Mouse (Mus musculus) liver, adult 2 months (tissue): ENCODE data around the gene Hpn. TPM values are rescaled to one million over a fixed set of nuclear protein-coding genes. Genes with fewer than 3 reads are reported as not detected.

ENCODE experiments used
- DNase-seq: peaks from one replicate; pipeline ENCODE4 v3.0.0-alpha.2; 2011; ENCODE audit warnings: low read depth, low spot score; ENCODE audit errors: extremely low read depth
- H3K27ac ChIP-seq: fragments of 200-500 bp; replicated peaks from 2 replicates; pipeline ENCODE4 v1.5.1; 2012; ENCODE audit warnings: low read depth, mild to moderate bottlenecking, control low read depth, inconsistent platforms, low read length; ENCODE audit not compliant: insufficient read depth
- H3K27me3 ChIP-seq: fragments of 200-500 bp; 2 replicates; pipeline ENCODE4 v1.6.1; 2012; ENCODE audit warnings: mild to moderate bottlenecking, moderate library complexity, low read length, inconsistent platforms; ENCODE audit not compliant: control insufficient read depth, insufficient read depth
- H3K36me3 ChIP-seq: fragments of 200-500 bp; 2 replicates; pipeline ENCODE4 v1.6.1; 2012; ENCODE audit warnings: low read length, inconsistent platforms; ENCODE audit not compliant: control insufficient read depth, insufficient read depth
- H3K4me1 ChIP-seq: fragments of 200-500 bp; 2 replicates; pipeline ENCODE4 v1.6.1; 2011; ENCODE audit warnings: low read length; ENCODE audit not compliant: control insufficient read depth, insufficient read depth
- H3K4me3 ChIP-seq: fragments of 200-500 bp; 2 replicates; pipeline ENCODE4 v1.5.1; 2011; ENCODE audit warnings: low read depth, mild to moderate bottlenecking, control low read depth, low read length, moderate library complexity; ENCODE audit not compliant: insufficient read depth
- H3K79me2 ChIP-seq: fragments of 200-500 bp; 2 replicates; pipeline ENCODE4 v1.6.1; 2012; ENCODE audit warnings: inconsistent platforms, mild to moderate bottlenecking, low read length, moderate library complexity; ENCODE audit not compliant: control insufficient read depth, insufficient read depth
- H3K9ac ChIP-seq: fragments of 200-500 bp; 2 replicates; pipeline ENCODE4 v1.6.1; 2012; ENCODE audit warnings: low read depth, mild to moderate bottlenecking, control low read depth, inconsistent platforms, low read length
- CTCF ChIP-seq: fragments of 200-500 bp; IDR thresholded peaks from 2 replicates; pipeline ENCODE4 v1.5.1; 2011; ENCODE audit warnings: low read depth, low read length, control low read depth
- POLR2A ChIP-seq: fragments of 200-500 bp; IDR thresholded peaks from 2 replicates; pipeline ENCODE4 v1.6.1; 2011; ENCODE audit warnings: low read length, control low read depth; ENCODE audit not compliant: insufficient read depth; ENCODE audit errors: extremely low read depth
- WGBS: fragments of 180-500 bp; shearing (Covaris S2); methylation state at CpG from one replicate; pipeline ENCODE4 v1.1.7; 2018; 5-methylcytosine and 5-hydroxymethylcytosine counted together
- polyA plus RNA-seq: library from polyadenylated mRNA; depleted of rRNA; stranded (reverse); fragments of >200 nt; gene quantifications from 2 replicates; pipeline ENCODE4 v1.2.3, GENCODE M21; 2012
- total RNA-seq: library from RNA; depleted of rRNA; stranded (reverse); fragments of >200 nt; gene quantifications from 2 replicates; pipeline ENCODE4 v1.2.3, GENCODE M21; 2014

The Hpn gene
- total and polyA plus RNA-seq, 2 experiments = 282 to 883 TPM

DNA sequence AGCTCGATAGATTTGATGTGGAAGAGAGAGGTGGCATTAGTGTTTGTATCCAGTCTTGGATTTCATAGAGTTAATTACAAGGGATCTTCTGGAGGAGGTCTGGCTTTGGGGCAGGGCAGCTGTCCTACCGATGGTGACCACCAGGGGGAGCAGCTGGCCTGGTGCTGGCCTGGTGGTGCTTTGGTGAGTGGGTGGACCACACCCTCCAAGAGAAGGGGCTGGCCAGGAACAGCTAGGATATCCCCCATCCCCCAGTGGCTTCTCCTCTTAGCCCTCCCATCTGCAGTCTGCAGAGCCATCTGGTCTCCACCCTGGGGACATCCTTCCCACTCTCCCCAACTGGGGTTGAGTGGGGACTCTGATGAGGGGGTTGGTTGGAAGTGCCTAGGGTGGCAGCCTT is 56.0 kb downstream of the Hpn start, which contains the start of gene Lgi4:
TSS of gene Lgi4 (plus strand) at position 235 of the 400 bp plus-strand sequence.
- TF ChIP-seq CTCF = peak; percentile 98
- TF ChIP-seq POLR2A = no peak
- Histone ChIP-seq H3K36me3 (no peaks in the 10 kb centered on the region), H3K4me1 (peaks cover 22% of the 10 kb centered on the region), H3K4me3 (no peak within 1 kb of the TSS), H3K27ac (peak within 1 kb of the TSS; percentile 98), H3K79me2 (0 out of 2 replicates have a peak, but pooled peaks cover 2% of the 10 kb centered on the region), H3K9ac (peak within 1 kb of the TSS; percentile 45), H3K27me3 (no peaks in the 10 kb centered on the region)
- WGBS = 0% methylated on average over 2 of the region's 2 CpGs
- peak; percentile 34 for DNase-seq

DNA sequence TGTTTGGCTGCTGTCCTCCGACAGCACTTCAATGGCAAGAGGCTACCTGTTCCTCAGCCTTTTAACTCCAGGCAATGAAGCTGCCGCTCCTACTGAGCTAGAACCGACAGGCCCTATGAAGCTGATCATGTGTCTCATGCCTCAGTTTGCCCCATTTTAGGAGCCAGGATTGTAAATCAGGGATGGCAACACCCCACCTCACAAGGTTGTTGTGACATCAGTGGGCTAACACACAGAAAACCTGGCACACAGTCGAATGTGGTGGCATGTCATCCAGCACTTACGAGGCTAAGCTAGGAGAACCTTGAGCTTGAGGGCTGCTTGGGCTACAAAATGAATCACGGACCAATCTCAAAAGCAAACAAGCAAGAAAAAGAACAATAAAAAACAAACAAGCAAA is 56.9 kb downstream of the Hpn start:
- Histone ChIP-seq H3K27me3 (no peaks in the 10 kb centered on the region), H3K4me3 (no peak overlapping the region), H3K79me2 (0 out of 2 replicates have a peak, but pooled peaks cover 2% of the 10 kb centered on the region), H3K9ac (peak overlapping the region; percentile 45), H3K4me1 (peaks cover 30% of the 10 kb centered on the region), H3K27ac (peak overlapping the region; percentile 98), H3K36me3 (no peaks in the 10 kb centered on the region; the same call in 1 of the 2 replicates)
- WGBS = 28% methylated on average over 6 of the region's 6 CpGs
- no peak for TF ChIP-seq CTCF
- no peak for TF ChIP-seq POLR2A
- DNase-seq = peak; percentile 76

GRCm38 (mm10) chr7:31057730-31058129 is 57.4 kb downstream of the Hpn start:
- WGBS = 25% methylated on average over 5 of the region's 5 CpGs
- Histone ChIP-seq H3K4me1 (peaks cover 32% of the 10 kb centered on the region), H3K36me3 (no peaks in the 10 kb centered on the region; the same call in 1 of the 2 replicates), H3K9ac (peak overlapping the region; percentile 49), H3K4me3 (no peak overlapping the region), H3K27me3 (no peaks in the 10 kb centered on the region), H3K79me2 (0 out of 2 replicates have a peak, but pooled peaks cover 2% of the 10 kb centered on the region), H3K27ac (peak overlapping the region; percentile 98)
- TF ChIP-seq CTCF (no peak), POLR2A (no peak)
- peak; percentile 96 for DNase-seq

DNA sequence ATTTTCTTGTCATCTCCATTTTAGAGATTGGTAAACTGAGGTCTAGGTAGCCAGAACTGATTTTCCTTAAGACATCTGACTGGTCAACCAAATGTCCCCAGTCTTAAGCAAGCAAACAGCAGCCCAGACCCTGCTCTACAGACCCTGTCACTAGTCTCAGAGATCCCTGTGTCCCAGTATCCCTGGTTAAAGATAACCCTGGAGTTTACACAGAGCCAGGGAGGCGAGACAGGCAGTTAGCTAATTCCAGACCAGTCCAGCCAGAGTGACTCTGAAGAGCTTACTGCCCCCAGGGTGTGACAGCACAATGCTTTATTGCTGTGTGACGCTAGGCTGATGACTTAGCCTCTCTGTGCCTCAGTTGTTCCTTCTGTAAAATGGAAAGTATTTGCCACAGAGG is 58.0 kb downstream of the Hpn start, which contains the start of gene Fxyd1:
TSS of gene Fxyd1 (minus strand) at position 129 of the 400 bp plus-strand sequence.
- Histone ChIP-seq H3K79me2 (0 out of 2 replicates have a peak, but pooled peaks cover 2% of the 10 kb centered on the region), H3K9ac (peak within 1 kb of the TSS; percentile 49), H3K4me3 (no peak within 1 kb of the TSS; the same call in 1 of the 2 replicates), H3K27ac (peak within 1 kb of the TSS; percentile 98), H3K4me1 (peaks cover 32% of the 10 kb centered on the region), H3K27me3 (no peaks in the 10 kb centered on the region), H3K36me3 (peaks cover 3% of the 10 kb centered on the region; the same call in 1 of the 2 replicates)
- DNase-seq = peak; percentile 88
- no peak for TF ChIP-seq CTCF
- TF ChIP-seq POLR2A = no peak
- 27% methylated on average over 2 of the region's 2 CpGs for WGBS

DNA sequence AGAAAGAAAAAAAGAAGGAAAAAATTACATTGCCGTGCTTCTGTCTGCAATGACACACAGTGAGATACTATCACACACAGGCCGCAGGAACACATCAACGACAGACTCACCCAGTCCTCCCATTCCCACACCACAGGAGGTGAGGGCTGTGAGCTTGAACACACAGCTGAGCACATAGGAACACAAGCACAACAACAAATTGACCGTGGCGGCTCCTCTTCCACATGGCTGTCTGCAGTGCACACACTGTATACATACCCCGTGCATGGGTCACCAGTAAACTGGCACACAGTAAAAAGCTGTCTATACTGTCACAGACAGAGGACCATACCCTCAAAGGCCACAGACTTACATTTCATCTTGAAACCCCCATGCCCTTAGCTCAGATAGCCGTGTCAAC is 58.6 kb downstream of the Hpn start:
- H3K27ac ChIP-seq = peak overlapping the region; percentile 98
- 24% methylated on average over 7 of the region's 7 CpGs for WGBS
- DNase-seq = no peak
- H3K4me1 ChIP-seq = peaks cover 32% of the 10 kb centered on the region
- H3K36me3 ChIP-seq = peaks cover 3% of the 10 kb centered on the region; the same call in 1 of the 2 replicates
- no peak overlapping the region; the same call in 1 of the 2 replicates for H3K4me3 ChIP-seq
- TF ChIP-seq POLR2A = no peak
- TF ChIP-seq CTCF = no peak
- H3K27me3 ChIP-seq = no peaks in the 10 kb centered on the region
- peak overlapping the region; percentile 19 for H3K9ac ChIP-seq
- H3K79me2 ChIP-seq = 0 out of 2 replicates have a peak, but pooled peaks cover 2% of the 10 kb centered on the region

DNA sequence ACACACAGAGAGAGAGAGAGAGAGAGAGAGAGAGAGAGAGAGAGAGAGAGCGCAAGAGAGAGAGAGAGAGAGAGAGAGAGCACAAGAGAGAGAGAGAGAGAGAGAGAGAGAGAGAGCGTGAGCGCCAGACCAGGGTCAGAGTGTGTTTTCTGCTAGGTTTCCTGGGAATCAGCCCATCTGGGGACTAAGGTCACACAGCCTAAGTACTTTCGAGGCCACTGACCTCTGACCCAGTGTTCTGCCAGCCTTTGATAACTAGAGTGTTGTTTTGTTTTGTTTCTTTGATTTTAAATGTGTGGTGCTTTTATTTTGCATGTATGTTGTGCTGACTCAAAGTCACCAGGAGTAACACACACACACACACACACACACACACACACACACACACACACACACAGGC is 59.2 kb downstream of the Hpn start:
- no peak overlapping the region for H3K4me3 ChIP-seq
- peak overlapping the region; percentile 98 for H3K27ac ChIP-seq
- peak overlapping the region; percentile 45; the same call in 1 of the 2 replicates for H3K9ac ChIP-seq
- peaks cover 32% of the 10 kb centered on the region for H3K4me1 ChIP-seq
- WGBS = 20% methylated on average over 3 of the region's 4 CpGs
- no peak for TF ChIP-seq CTCF
- no peaks in the 10 kb centered on the region for H3K27me3 ChIP-seq
- DNase-seq = peak; percentile 99
- 0 out of 2 replicates have a peak, but pooled peaks cover 2% of the 10 kb centered on the region for H3K79me2 ChIP-seq
- peaks cover 3% of the 10 kb centered on the region for H3K36me3 ChIP-seq
